Mouse (Mus musculus): ENCODE data around the gene 1700020D05Rik. TPM values are rescaled to one million over a fixed set of nuclear protein-coding genes. Genes with fewer than 3 reads are reported as not detected.

1700020D05Rik gene
- polyA plus RNA-seq (2021), result 1.6 TPM

DNA sequence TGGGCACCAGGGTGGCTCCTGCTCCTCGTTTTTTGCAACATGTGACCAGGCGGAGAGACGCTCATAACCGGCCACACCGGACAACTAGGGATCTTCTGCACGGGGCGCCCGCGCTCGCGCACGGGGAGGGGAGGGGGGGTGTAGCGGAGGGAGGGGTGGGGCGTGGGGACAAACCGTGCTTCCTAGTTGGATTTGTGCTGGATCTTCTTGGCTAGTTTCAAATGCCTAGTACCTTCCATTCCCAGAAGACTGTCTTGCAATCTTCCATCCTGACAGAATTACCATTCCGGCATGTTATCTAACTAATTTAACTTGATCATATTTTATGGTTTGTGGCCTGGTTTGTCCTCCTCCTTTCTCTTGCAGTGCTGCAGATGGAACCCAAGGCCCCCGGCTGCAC, at the start of gene 1700020D05Rik:
TSS of gene 1700020D05Rik (minus strand) at position 101 of the 400 bp plus-strand sequence.
- DNase-seq (ENCODE audit: low read depth, low spot score), result no peak
- ChIA-PET POLR2A (interaction anchor here (1.5 kb wide), 1 partner anchor 9 kb away, joined by 7 read pairs; no protein-coding TSS in a partner anchor), CTCF (interaction anchor here (1.1 kb wide), 1 partner anchor 26 kb away, joined by 4 read pairs; no protein-coding TSS in a partner anchor)
- no peak for TF ChIP-seq CTCF (IDR thresholded peaks at IDR 0.05)
- ATAC-seq, result no peak
- H3K27me3 ChIP-seq, result no peaks in the 10 kb centered on the region
- in situ Hi-C loops (cut with MboI; ENCODE audit: low pct_unique_long_range_greater_than_20kb), result no loop called here

DNA sequence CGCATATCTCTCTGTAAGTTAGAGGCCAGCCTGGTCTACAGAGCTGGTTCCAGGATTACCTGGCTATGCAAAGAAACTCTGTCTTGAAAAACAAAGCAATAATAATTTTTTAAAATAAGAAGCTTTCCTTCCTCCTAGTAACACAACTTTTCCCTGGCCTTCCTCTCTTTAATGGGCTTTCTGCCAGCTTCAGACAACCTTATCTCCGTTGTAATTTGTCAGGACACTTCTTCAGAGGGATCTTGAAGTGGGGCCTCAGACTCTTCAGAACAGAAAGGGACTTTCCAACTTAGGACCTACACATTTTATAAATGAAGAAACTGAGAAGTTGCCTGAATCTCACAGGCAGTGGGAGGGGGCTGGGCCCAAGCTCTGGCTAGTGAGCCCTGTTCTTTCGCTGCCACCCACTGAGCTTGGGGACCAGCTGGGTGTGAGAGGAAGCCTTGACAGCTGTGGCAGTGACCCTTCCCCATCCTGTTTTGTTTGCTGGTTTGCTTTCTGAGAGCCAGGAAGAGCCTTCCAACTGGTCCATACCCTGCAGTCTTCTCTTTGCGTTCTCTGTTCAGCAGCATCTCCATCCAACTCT, 44.0 kb upstream of the 1700020D05Rik start:
- H3K27me3 ChIP-seq, result no peaks in the 10 kb centered on the region
- TF ChIP-seq CTCF (IDR thresholded peaks at IDR 0.05), result no peak
- ChIA-PET CTCF (interaction anchor here (2.2 kb wide), 1 partner anchor 18 kb away, joined by 6 read pairs; no protein-coding TSS in a partner anchor), POLR2A (interaction anchor here (0.6 to 1.7 kb wide), 2 partner anchors 15 to 23 kb away, joined by 3 to 4 read pairs; no protein-coding TSS in a partner anchor)
- ATAC-seq (no peak), DNase-seq (ENCODE audit: low read depth, low spot score) (no peak)
- in situ Hi-C loops (cut with MboI; ENCODE audit: low pct_unique_long_range_greater_than_20kb), result no loop called here

DNA sequence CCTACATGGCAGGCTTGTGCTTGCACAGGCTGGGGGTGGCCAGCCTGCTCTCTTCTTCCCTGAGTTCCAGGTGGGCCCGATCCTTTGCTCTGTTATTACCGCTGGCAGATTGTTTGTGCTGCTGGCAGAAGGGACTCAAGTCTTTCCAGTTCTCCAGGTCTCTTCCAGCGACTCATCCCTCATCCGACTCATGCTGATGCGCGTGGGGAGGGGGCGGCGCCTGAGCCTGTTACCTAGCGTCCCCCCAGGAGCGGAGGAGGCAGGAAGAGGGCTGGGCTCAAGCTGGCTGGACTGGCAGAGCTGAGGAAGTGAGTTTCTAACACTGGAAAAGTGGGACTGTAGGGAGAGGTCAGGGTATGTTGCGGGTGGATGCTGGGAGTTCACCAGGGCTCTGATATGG, 40.4 kb upstream of the 1700020D05Rik start:
- POLR2A ChIA-PET, result no interaction called here
- TF ChIP-seq CTCF (IDR thresholded peaks at IDR 0.05), result no peak
- in situ Hi-C loops (cut with MboI; ENCODE audit: low pct_unique_long_range_greater_than_20kb), result no loop called here

DNA sequence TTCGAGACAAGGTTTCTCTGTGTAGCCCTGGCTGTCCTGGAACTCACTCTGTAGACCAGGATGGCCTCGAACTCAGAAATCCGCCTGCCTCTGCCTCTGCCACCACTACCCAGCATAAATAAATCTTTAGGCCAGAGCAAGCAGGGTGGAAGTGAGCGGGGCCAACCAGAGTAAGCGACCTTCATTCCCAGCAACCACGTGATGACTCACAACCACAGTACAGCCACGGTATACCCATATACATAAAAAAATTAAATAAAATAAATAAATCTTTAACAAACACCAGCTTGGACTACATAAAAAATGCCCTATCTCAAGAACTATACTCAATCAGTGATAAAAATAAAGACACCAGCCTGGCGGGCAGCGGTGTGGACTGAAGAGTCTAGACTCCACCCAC, 39.8 kb upstream of the 1700020D05Rik start:
- CTCF ChIA-PET, result interaction anchor here (2.9 kb wide), 1 partner anchor 10 kb away, joined by 6 read pairs; no protein-coding TSS in a partner anchor
- in situ Hi-C loops (cut with MboI; ENCODE audit: low pct_unique_long_range_greater_than_20kb), result no loop called here
- TF ChIP-seq CTCF (IDR thresholded peaks at IDR 0.05), result no peak
- no peak for ATAC-seq
- no peak for DNase-seq (ENCODE audit: low read depth, low spot score)
- no peaks in the 10 kb centered on the region for H3K27me3 ChIP-seq
- POLR2A ChIA-PET, result no interaction called here

More for the DNA sequence above, 40.4 kb upstream of the 1700020D05Rik start:
- no peaks in the 10 kb centered on the region for H3K27me3 ChIP-seq
- CTCF ChIA-PET, result interaction anchor here (1.1 to 2.9 kb wide), 2 partner anchors 9 to 22 kb away, joined by 3 to 6 read pairs; no protein-coding TSS in a partner anchor
- DNase-seq (ENCODE audit: low read depth, low spot score) (no peak), ATAC-seq (no peak)

DNA sequence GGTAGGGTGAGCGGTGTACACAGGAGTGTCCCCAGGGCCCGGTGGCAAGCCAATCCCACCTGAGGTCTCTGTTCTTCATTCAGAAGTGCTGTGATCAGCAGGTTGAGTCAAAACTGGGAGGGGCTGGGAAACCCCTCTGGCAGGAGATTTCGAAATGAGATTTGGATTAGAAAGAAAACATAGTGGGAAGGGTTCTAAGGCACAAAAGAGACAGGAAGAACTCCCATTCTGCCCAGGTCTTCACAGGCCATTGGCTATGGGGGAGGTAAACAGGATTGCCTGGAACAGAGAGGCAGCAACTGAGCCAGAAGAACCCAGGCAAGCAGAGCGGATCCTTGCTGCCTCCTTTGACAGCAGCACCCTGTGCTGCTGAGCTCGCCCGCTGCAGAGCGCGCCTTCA, 35.2 kb upstream of the 1700020D05Rik start:
- no peak for ATAC-seq
- no peak for DNase-seq (ENCODE audit: low read depth, low spot score)
- POLR2A ChIA-PET, result no interaction called here
- CTCF ChIA-PET, result interaction anchor here (1.0 to 3.2 kb wide), 2 partner anchors 10 to 29 kb away, joined by 4 to 11 read pairs; partner anchors contain the start of gene Ap5b1
- TF ChIP-seq CTCF (IDR thresholded peaks at IDR 0.05), result no peak
- in situ Hi-C loops (cut with MboI; ENCODE audit: low pct_unique_long_range_greater_than_20kb), result loop anchor here (10.0 kb wide), 1 partner anchor 246 kb away; no protein-coding TSS in a partner anchor
- H3K27me3 ChIP-seq, result peaks cover 5% of the 10 kb centered on the region

DNA sequence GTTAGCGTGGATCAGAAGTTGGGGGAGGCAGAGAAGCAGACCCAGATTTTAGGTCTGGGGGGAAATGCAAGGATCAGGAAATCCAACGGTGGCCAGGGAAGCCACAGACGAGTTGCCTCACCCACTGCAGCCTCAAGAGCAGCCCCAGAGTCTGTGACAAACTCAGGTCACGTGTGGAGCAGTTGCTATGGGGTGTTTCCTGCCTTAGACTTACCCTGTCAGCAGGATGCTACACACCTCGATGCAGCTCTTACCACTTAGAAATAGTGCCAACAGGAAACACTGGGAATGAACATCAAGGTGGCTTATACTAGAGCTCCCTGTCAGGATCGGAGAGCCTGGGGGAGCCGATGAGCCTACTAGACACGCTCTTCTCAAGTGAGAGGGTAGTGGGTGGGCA, 28.9 kb upstream of the 1700020D05Rik start:
- no peak for TF ChIP-seq CTCF (IDR thresholded peaks at IDR 0.05)

DNA sequence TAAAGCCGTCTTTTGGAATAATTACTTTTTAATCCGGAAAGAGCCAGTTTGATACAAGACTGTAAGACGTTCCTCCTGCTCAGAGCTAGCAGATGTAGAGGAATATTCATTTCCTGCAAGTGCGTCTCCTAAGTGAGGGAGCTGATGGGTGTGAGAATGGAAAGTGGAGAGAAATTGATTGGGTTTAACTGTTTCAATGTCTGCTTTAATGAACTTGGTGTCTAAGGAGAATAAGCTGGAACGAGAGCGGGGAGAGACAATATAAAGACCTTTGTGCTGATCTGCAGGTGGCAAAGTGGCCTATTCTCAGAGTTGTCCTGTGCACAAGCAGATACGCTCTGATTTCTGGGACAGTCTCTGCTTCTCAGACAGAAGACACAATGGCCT, 26.5 kb upstream of the 1700020D05Rik start:
- no peak for DNase-seq (ENCODE audit: low read depth, low spot score)
- H3K27me3 ChIP-seq, result no peaks in the 10 kb centered on the region
- CTCF ChIA-PET, result interaction anchor here (0.7 to 9.4 kb wide), 12 partner anchors 9 to 73 kb away, joined by 3 to 157 read pairs (median 4); partner anchors contain the start of genes Ap5b1 and Mus81
- TF ChIP-seq CTCF (IDR thresholded peaks at IDR 0.05), result no peak
- no peak for ATAC-seq
- POLR2A ChIA-PET, result interaction anchor here (0.6 to 2.2 kb wide), 7 partner anchors 29 to 282 kb away, joined by 3 to 7 read pairs (median 3); partner anchors contain the start of gene Ovol1
- in situ Hi-C loops (cut with MboI; ENCODE audit: low pct_unique_long_range_greater_than_20kb), result loop anchor here (10.0 kb wide), 1 partner anchor 255 kb away; no protein-coding TSS in a partner anchor

More for the DNA sequence above, 28.9 kb upstream of the 1700020D05Rik start:
- H3K27me3 ChIP-seq, result peaks cover 2% of the 10 kb centered on the region
- no peak for ATAC-seq
- in situ Hi-C loops (cut with MboI; ENCODE audit: low pct_unique_long_range_greater_than_20kb), result loop anchor here (10.0 kb wide), 1 partner anchor 252 kb away; no protein-coding TSS in a partner anchor
- no peak for DNase-seq (ENCODE audit: low read depth, low spot score)
- POLR2A ChIA-PET, result interaction anchor here (1.5 kb wide), 1 partner anchor 14 kb away, joined by 4 read pairs; no protein-coding TSS in a partner anchor
- CTCF ChIA-PET, result interaction anchor here (9.4 kb wide), 1 partner anchor 36 kb away, joined by 157 read pairs; the partner anchor contains the start of gene Ap5b1

DNA sequence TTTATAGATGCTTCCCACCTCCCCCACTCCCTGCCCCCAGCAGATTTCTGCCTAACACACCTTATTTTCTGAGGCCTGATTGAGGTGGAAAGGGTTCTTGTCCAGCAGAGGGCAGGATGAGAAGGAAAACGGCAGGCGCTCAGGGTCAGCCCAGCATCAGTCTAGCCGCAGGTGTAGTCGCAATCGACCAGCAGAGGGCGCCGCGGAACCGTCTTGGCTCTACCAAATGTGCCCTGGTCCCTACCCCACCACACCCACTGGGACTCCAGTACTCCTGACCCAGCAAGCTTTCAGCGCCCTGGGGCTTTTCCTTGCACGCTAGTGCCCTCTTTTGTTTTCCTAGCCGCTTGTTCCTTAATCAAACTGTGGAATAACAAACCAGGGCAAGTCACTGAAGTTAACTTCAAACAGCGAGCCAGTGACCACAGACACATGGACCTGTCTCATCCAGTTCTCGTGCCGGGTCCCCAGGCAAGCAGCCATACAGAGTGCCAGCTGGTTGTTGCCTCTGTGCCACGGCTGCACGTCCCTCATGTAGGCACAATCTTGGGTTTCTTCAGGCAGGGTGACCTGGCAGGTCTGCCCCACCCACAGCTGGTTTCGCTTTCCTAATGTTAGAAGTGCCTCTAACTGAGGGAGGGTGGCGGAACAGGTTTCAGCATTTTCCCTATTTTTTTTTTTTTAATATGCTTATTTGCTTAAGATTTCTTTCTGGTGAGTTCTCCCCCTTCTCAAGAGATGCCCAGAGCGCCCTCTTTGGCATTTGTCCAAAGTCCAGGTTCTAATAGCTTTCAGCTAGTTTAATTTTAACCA, 25.9 kb upstream of the 1700020D05Rik start:
- CTCF ChIA-PET, result interaction anchor here (0.7 to 9.4 kb wide), 21 partner anchors 10 to 202 kb away, joined by 3 to 157 read pairs (median 4); partner anchors contain the start of genes 1700020D05Rik, Ap5b1 and Mus81
- no peaks in the 10 kb centered on the region for H3K27me3 ChIP-seq
- peak; percentile 100 for TF ChIP-seq CTCF (IDR thresholded peaks at IDR 0.05)
- DNase-seq (ENCODE audit: low read depth, low spot score) (peak; percentile 87), ATAC-seq (peak; percentile 91)
- POLR2A ChIA-PET, result interaction anchor here (0.6 to 2.2 kb wide), 7 partner anchors 29 to 282 kb away, joined by 3 to 7 read pairs (median 4); partner anchors contain the start of genes Ehbp1l1 and Ovol1
- in situ Hi-C loops (cut with MboI; ENCODE audit: low pct_unique_long_range_greater_than_20kb), result loop anchor here (10.0 kb wide), 1 partner anchor 255 kb away; no protein-coding TSS in a partner anchor

DNA sequence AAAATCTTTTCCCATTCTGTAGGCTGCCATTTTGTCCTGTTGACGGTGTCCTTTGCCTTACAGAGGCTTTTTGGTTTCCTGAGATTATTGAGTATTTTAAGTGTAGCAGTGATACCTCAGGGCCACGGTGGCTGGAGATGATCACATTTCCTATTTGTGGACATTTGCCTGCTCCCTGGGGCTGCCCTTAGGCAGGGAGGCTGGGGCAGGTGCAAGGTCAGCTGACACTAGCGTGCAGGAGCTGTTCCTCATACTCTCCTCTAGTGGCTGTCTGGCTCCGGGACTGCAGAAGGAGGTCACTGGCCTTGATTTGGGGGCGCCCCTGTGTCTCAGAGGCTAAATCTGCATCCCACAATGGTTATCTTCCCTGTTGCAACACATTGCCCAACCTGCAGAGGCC, 21.6 kb upstream of the 1700020D05Rik start:
- ATAC-seq (no peak), DNase-seq (ENCODE audit: low read depth, low spot score) (no peak)
- in situ Hi-C loops (cut with MboI; ENCODE audit: low pct_unique_long_range_greater_than_20kb), result no loop called here
- no peaks in the 10 kb centered on the region for H3K27me3 ChIP-seq
- ChIA-PET CTCF (no interaction called here), POLR2A (interaction anchor here (0.7 kb wide), 1 partner anchor 46 kb away, joined by 4 read pairs; no protein-coding TSS in a partner anchor)
- TF ChIP-seq CTCF (IDR thresholded peaks at IDR 0.05), result no peak

DNA sequence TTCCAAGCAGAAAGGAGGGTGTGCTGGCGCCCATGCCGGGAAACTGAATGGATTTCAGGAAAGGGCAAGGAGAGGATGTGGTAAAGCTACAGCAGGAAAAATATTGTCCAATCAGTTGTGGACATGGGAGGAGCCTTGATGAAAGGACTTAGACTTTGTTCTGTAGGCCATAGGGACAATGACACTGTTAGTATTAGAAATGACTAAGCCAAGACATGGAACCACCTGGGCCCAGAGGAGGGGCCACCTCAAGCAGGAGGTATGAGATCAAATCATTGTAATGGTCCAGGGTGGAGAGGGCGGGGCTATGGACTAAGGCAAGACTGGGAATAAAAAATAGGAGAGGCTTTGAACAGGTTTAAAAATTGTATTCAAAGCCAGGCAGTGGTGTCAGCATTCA, 15.1 kb upstream of the 1700020D05Rik start:
- no peaks in the 10 kb centered on the region for H3K27me3 ChIP-seq
- ATAC-seq, result no peak
- TF ChIP-seq CTCF (IDR thresholded peaks at IDR 0.05), result no peak
- CTCF ChIA-PET, result interaction anchor here (4.4 kb wide), 1 partner anchor 11 kb away, joined by 16 read pairs; no protein-coding TSS in a partner anchor
- POLR2A ChIA-PET, result no interaction called here
- DNase-seq (ENCODE audit: low read depth, low spot score), result no peak
- in situ Hi-C loops (cut with MboI; ENCODE audit: low pct_unique_long_range_greater_than_20kb), result no loop called here

Data from Patski (cell line).